Mouse (Mus musculus) MEL (cell line): ENCODE measurements around the gene Mymx. TPM values are rescaled to one million over a fixed set of nuclear protein-coding genes. Genes with fewer than 3 reads are reported as not detected.

ENCODE experiments used
- DNase-seq: peaks from one replicate; pipeline ENCODE4 v3.0.0; 2011; ENCODE audit warnings: low read depth, low spot score
- H3K27ac ChIP-seq: 2 replicates; pipeline ENCODE4 v1.5.1; 2012; ENCODE audit warnings: low read depth, mild to moderate bottlenecking, control low read depth, low read length, moderate library complexity; ENCODE audit not compliant: control insufficient read depth
- H3K27me3 ChIP-seq, 2 experiments: fragments of 150-350 bp in 1 of 2; sonication (generic) in 1 of 2; 2 replicates each; pipeline ENCODE4 v1.6.1; 2012; ENCODE audit warnings: low read length in 2 of 2, mild to moderate bottlenecking in 2 of 2, improper control_type of control experiment in 1 of 2, moderate library complexity in 1 of 2; ENCODE audit not compliant: insufficient read depth in 2 of 2, control insufficient read depth in 1 of 2
- H3K36me3 ChIP-seq, 2 experiments: 2 replicates each; pipeline ENCODE4 v1.6.1; 2012 to 2014; ENCODE audit warnings: low read length in 2 of 2, improper control_type of control experiment in 1 of 2, inconsistent platforms in 1 of 2, mild to moderate bottlenecking in 1 of 2; ENCODE audit not compliant: insufficient read depth in 2 of 2, control insufficient read depth in 1 of 2
- H3K4me1 ChIP-seq, 2 experiments: fragments of 150-350 bp in 1 of 2; sonication (generic) in 1 of 2; 2 replicates each; pipeline ENCODE4 v1.6.1; 2012; ENCODE audit warnings: low read length in 2 of 2, improper control_type of control experiment in 1 of 2, mild to moderate bottlenecking in 1 of 2; ENCODE audit not compliant: insufficient read depth in 2 of 2, control insufficient read depth in 1 of 2
- H3K4me3 ChIP-seq, 2 experiments: fragments of 150-350 bp in 1 of 2; sonication (generic) in 1 of 2; 2 replicates each; pipeline ENCODE4 v1.5.1; 2012; ENCODE audit warnings: low read depth in 2 of 2, low read length in 2 of 2, mild to moderate bottlenecking in 2 of 2, moderate library complexity in 2 of 2, control low read depth in 1 of 2, improper control_type of control experiment in 1 of 2; ENCODE audit not compliant: control insufficient read depth in 1 of 2, insufficient read depth in 1 of 2
- H3K79me2 ChIP-seq: 2 replicates; pipeline ENCODE4 v1.6.1; 2012; ENCODE audit warnings: mild to moderate bottlenecking, low read length, moderate library complexity; ENCODE audit not compliant: control insufficient read depth, poor library complexity, insufficient read depth
- H3K9ac ChIP-seq: 2 replicates; pipeline ENCODE4 v1.6.1; 2012; ENCODE audit warnings: low read depth, mild to moderate bottlenecking, control low read depth, low read length, moderate library complexity; ENCODE audit not compliant: control insufficient read depth, poor library complexity, severe bottlenecking
- H3K9me3 ChIP-seq: fragments of 150-350 bp; sonication (generic); replicated peaks from 2 replicates; pipeline ENCODE4 v1.6.1; 2012; ENCODE audit warnings: mild to moderate bottlenecking, low read length, improper control_type of control experiment, moderate library complexity; ENCODE audit not compliant: insufficient read depth
- CTCF ChIP-seq, 3 experiments: IDR thresholded peaks in 2 of 3; conservative IDR thresholded peaks in 1 of 3; 2 replicates each; pipeline ENCODE4 v1.5.1; 2011 to 2012; ENCODE audit warnings: low read length in 3 of 3, low read depth in 2 of 3, mild to moderate bottlenecking in 2 of 3, improper control_type of control experiment in 1 of 3, inconsistent platforms in 1 of 3, mixed read lengths in 1 of 3, moderate library complexity in 1 of 3; ENCODE audit not compliant: control insufficient read depth in 1 of 3, insufficient read depth in 1 of 3, poor library complexity in 1 of 3, severe bottlenecking in 1 of 3
- ELF1 ChIP-seq: IDR thresholded peaks from 2 replicates; pipeline ENCODE4 v1.6.1; 2014; ENCODE audit warnings: low read depth, mild to moderate bottlenecking, inconsistent platforms, low read length, improper control_type of control experiment, moderate library complexity
- ETS1 ChIP-seq: IDR thresholded peaks from 2 replicates; pipeline ENCODE4 v1.6.1; 2012; ENCODE audit warnings: low read depth, mild to moderate bottlenecking, inconsistent platforms, low read length, improper control_type of control experiment, moderate library complexity
- MAFK ChIP-seq: IDR thresholded peaks from 2 replicates; pipeline ENCODE4 v1.6.1; 2011; ENCODE audit warnings: low read depth, mild to moderate bottlenecking, low read length, improper control_type of control experiment, borderline replicate concordance
- MXI1 ChIP-seq: IDR thresholded peaks from 2 replicates; pipeline ENCODE4 v1.6.1; 2011; ENCODE audit warnings: mild to moderate bottlenecking, low read depth, low read length, improper control_type of control experiment
- NELFE ChIP-seq: IDR thresholded peaks from 2 replicates; pipeline ENCODE4 v1.6.1; 2011; ENCODE audit warnings: low read depth, low read length, improper control_type of control experiment
- POLR2AphosphoS2 ChIP-seq: IDR thresholded peaks from 2 replicates; pipeline ENCODE4 v1.6.1; 2011; ENCODE audit warnings: low read length, improper control_type of control experiment
- RAD21 ChIP-seq: IDR thresholded peaks from 2 replicates; pipeline ENCODE4 v1.6.1; 2011; ENCODE audit warnings: mild to moderate bottlenecking, low read depth, low read length, improper control_type of control experiment
- SIN3A ChIP-seq: IDR thresholded peaks from 2 replicates; pipeline ENCODE4 v1.6.1; 2012; ENCODE audit warnings: low read length, improper control_type of control experiment, inconsistent platforms
- SMC3 ChIP-seq: IDR thresholded peaks from 2 replicates; pipeline ENCODE4 v1.6.1; 2011; ENCODE audit warnings: low read depth, low read length, improper control_type of control experiment
- ZC3H11A ChIP-seq: IDR thresholded peaks from 2 replicates; pipeline ENCODE4 v1.6.1; 2012; ENCODE audit warnings: low read depth, mild to moderate bottlenecking, inconsistent platforms, low read length, improper control_type of control experiment
- polyA plus RNA-seq, 2 experiments: library from polyadenylated mRNA; stranded (reverse) in 1 of 2; unstranded in 1 of 2; fragments of >175 nt in 1 of 2; fragments of >200 nt in 1 of 2; gene quantifications; 2 replicates each; pipeline versions ENCODE4 v1.2.1 to v1.2.4; 2012; ENCODE audit warnings: low replicate concordance in 2 of 2, low read depth in 1 of 2; ENCODE audit not compliant: insufficient read length in 2 of 2, insufficient read depth in 1 of 2, missing spikeins in 1 of 2
- total RNA-seq: library from RNA; depleted of rRNA; stranded (reverse); fragments of 300-350 nt; gene quantifications from 2 replicates; pipeline ENCODE4 v1.2.3, GENCODE M21; 2012

Gene Mymx
- total and polyA plus RNA-seq, 3 experiments: not detected

GRCm38 (mm10) chr17:45585725-45586448, 16.0 kb downstream of the Mymx start:
- peaks cover 7 to 19% of the 10 kb centered on the region in 2 experiments; a peak in 3 of 4 replicates for H3K36me3 ChIP-seq
- no peak for TF ChIP-seq MAFK
- TF ChIP-seq, all 39 proteins: peak for 0
- Histone ChIP-seq H3K79me2 (peaks cover 1% of the 10 kb centered on the region; the same call in 1 of the 2 replicates), H3K9ac (no peak overlapping the region), H3K4me1 (peaks cover 14 to 30% of the 10 kb centered on the region in 2 experiments), H3K4me3 (no peak overlapping the region), H3K27me3 (no peaks in the 10 kb centered on the region), H3K9me3 (no peaks in the 10 kb centered on the region), H3K27ac (no peak overlapping the region)
- DNase-seq: no peak

GRCm38 (mm10) chr17:45584939-45585678, 16.8 kb downstream of the Mymx start:
- no peaks in the 10 kb centered on the region; the same call in 1 of the 2 replicates for H3K79me2 ChIP-seq
- 0 out of 2 replicates have a peak, but pooled peaks have one; percentile 19 for TF ChIP-seq MXI1
- peak; percentile 54 for TF ChIP-seq RAD21
- peak; percentile 54 for TF ChIP-seq SMC3
- peak; percentile 29; the same call in 1 of the 2 replicates for TF ChIP-seq SIN3A
- TF ChIP-seq CTCF (IDR thresholded peaks at IDR 0.05 in 2 of 3, conservative IDR thresholded peaks at IDR 0.05 in 1 of 3; ENCODE audit: control insufficient read depth in 1 of 3, insufficient read depth in 1 of 3, low read depth in 2 of 3, low read length in 3 of 3, poor library complexity in 1 of 3, severe bottlenecking in 1 of 3): peak; percentile 81 to 95 (median 93)
- peak; percentile 42; the same call in 1 of the 2 replicates for TF ChIP-seq ZC3H11A
- TF ChIP-seq NELFE: no peak
- no peak for TF ChIP-seq ELF1
- H3K4me3 ChIP-seq: no peak overlapping the region
- DNase-seq: peak; percentile 58
- H3K27me3 ChIP-seq: no peaks in the 10 kb centered on the region
- no peaks in the 10 kb centered on the region for H3K9me3 ChIP-seq
- peaks cover 14 to 31% of the 10 kb centered on the region in 2 experiments for H3K4me1 ChIP-seq
- no peak overlapping the region for H3K9ac ChIP-seq
- H3K36me3 ChIP-seq: peaks cover 7 to 20% of the 10 kb centered on the region in 2 experiments; a peak in 3 of 4 replicates
- H3K27ac ChIP-seq: no peak overlapping the region

GRCm38 (mm10) chr17:45584096-45584896, 17.6 kb downstream of the Mymx start:
- Histone ChIP-seq H3K27me3 (no peaks in the 10 kb centered on the region), H3K4me1 (peaks cover 14 to 31% of the 10 kb centered on the region in 2 experiments), H3K27ac (peak overlapping the region; percentile 43; the same call in 1 of the 2 replicates), H3K36me3 (peaks cover 3 to 20% of the 10 kb centered on the region in 2 experiments; a peak in 3 of 4 replicates), H3K4me3 (no peak overlapping the region), H3K9ac (no peak overlapping the region), H3K9me3 (no peaks in the 10 kb centered on the region), H3K79me2 (no peaks in the 10 kb centered on the region)
- peak; percentile 61 for DNase-seq
- TF ChIP-seq POLR2AphosphoS2 (no peak), ETS1 (peak; percentile 72; the same call in 1 of the 2 replicates)
